Mouse (Mus musculus) cerebellum, adult 9-11 months (tissue): Measurements from ENCODE around the gene Jmjd6.
A peak's percentile ranks its signal among the peaks of the same experiment; 100 is the strongest.

Experiments used
- DNase-seq: peaks from one replicate; pipeline ENCODE4 v3.0.0; 2022

Jmjd6 gene

GRCm38 (mm10) chr11:116843261-116844233 is at the start of gene Jmjd6, which contains the start of gene Mettl23:
Gene Jmjd6 (minus strand): TSS chr11:116843449.
Gene Mettl23 (plus strand): TSS chr11:116843278.
- peak; percentile 99 for DNase-seq

- no peak for DNase-seq
Measured at GRCm38 (mm10) chr11:116887136-116887535, 43.9 kb upstream of the Jmjd6 start.

- DNase-seq: peak; percentile 78
Measured at GRCm38 (mm10) chr11:116885275-116886151, 42.3 kb upstream of the Jmjd6 start.

GRCm38 (mm10) chr11:116884061-116884460 is 40.8 kb upstream of the Jmjd6 start:
- no peak for DNase-seq

- no peak for DNase-seq
Measured at GRCm38 (mm10) chr11:116882446-116882845, 39.2 kb upstream of the Jmjd6 start.

- DNase-seq: no peak
Measured at GRCm38 (mm10) chr11:116881440-116881839, 38.2 kb upstream of the Jmjd6 start.

- no peak for DNase-seq
Measured at GRCm38 (mm10) chr11:116880839-116881238, 37.6 kb upstream of the Jmjd6 start.

- no peak for DNase-seq
Measured at GRCm38 (mm10) chr11:116878454-116878853, 35.2 kb upstream of the Jmjd6 start.

- DNase-seq: no peak
Measured at GRCm38 (mm10) chr11:116873987-116874386, 30.7 kb upstream of the Jmjd6 start.

GRCm38 (mm10) chr11:116871538-116871937 is 28.3 kb upstream of the Jmjd6 start:
- no peak for DNase-seq

- DNase-seq: no peak
Measured at GRCm38 (mm10) chr11:116869641-116870040, 26.4 kb upstream of the Jmjd6 start.

GRCm38 (mm10) chr11:116869223-116869622 is 26.0 kb upstream of the Jmjd6 start:
- DNase-seq: no peak

- DNase-seq: no peak
Measured at GRCm38 (mm10) chr11:116868129-116868528, 24.9 kb upstream of the Jmjd6 start.

GRCm38 (mm10) chr11:116865945-116866585 is 22.8 kb upstream of the Jmjd6 start:
- no peak for DNase-seq

GRCm38 (mm10) chr11:116864444-116864843 is 21.2 kb upstream of the Jmjd6 start:
- DNase-seq: no peak

- no peak for DNase-seq
Measured at GRCm38 (mm10) chr11:116857183-116857850, 14.1 kb upstream of the Jmjd6 start.

- DNase-seq: no peak
Measured at GRCm38 (mm10) chr11:116854279-116854678, 11.0 kb upstream of the Jmjd6 start.

GRCm38 (mm10) chr11:116853512-116853928 is 10.3 kb upstream of the Jmjd6 start:
- peak; percentile 97 for DNase-seq

- peak; percentile 97 for DNase-seq
Measured at GRCm38 (mm10) chr11:116852891-116853511, 9.8 kb upstream of the Jmjd6 start, which contains the start of gene Srsf2. Gene Srsf2 (minus strand): TSS chr11:116853094.

- peak; percentile 82 for DNase-seq
Measured at GRCm38 (mm10) chr11:116852291-116852890, 9.1 kb upstream of the Jmjd6 start, which contains the start of gene Mfsd11. Gene Mfsd11 (plus strand): TSS chr11:116852440.
